Comparison of ENCODE assay signal across 13 mouse cellular contexts in the genomic region with DNA sequence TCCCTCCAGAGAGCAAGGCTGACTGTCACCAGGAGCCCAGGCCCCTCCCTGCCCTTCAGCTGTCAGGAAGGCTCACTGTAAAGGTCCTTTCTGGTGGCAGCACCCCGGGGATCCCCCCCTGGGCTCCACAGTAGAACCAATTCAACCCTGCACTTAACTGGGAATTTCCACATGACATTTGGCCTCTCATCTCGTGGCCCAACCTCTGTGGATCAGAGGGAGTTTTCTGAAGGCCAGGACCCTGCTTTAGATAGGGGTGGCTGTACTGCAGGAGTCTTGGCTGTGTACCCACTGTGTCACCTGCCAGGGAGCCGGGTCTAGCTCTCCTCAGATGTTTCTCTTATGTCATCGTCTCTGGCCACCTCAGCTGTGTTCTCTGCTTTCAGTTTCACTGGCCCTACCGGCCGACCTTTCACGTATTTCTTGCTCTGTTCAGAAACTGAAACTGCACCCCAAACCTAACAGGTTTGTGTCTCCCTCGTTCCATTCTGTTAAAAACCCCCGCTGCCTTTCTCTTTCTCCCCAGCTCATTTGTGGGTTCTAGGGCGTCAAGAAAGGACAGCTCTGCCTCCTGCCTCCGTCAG. TPM values are rescaled to one million over a fixed set of nuclear protein-coding genes. Genes with fewer than 3 reads are reported as not detected.
DNase-seq lines count a peak whose midpoint lies in the region; ATAC-seq and TF ChIP-seq lines count a peak whose summit lies in the region.
"Had no signal": no experiment of that assay in that cellular context is flagged by ENCODE, and none has a peak within 500 bp of the region (broad histone marks: within the 10 kb centered on the region; RNA-seq: fewer than 3 reads in every experiment).

No protein-coding gene starts in this region.

- ATAC-seq in midbrain, embryonic 15.5 days (replicated peaks): no peak
- ATAC-seq: midbrain, embryonic 13.5 days had no signal

- no peaks in the 10 kb centered on the region for H3K36me3 ChIP-seq in heart, embryonic 10.5 days
- H3K36me3 ChIP-seq in midbrain, embryonic 15.5 days (replicated peaks): no peaks in the 10 kb centered on the region
- H3K36me3 ChIP-seq: embryonic facial prominence, embryonic 12.5 days; hindbrain, embryonic 15.5 days; limb, embryonic 13.5 days; midbrain, embryonic 13.5 days had no signal

- DNase-seq in heart, adult 18-20 months: peak; percentile 58 to 64
- DNase-seq in heart, embryonic 10.5 days (ENCODE audit: low spot score): no peak
- DNase-seq in induced T-regulatory cell, adult 2 months (ENCODE audit: low read depth): peak; percentile 93
- DNase-seq in thymus, postnatal 0 days (ENCODE audit: low spot score): peak; percentile 24
- DNase-seq in kidney, adult 8-10 months: no peak
- no peak for DNase-seq in left cerebral cortex, adult 11 months (ENCODE audit: low spot score)
- DNase-seq: right cerebral cortex, postnatal 25 days had no signal

- peaks cover 12% of the 10 kb centered on the region for H3K4me1 ChIP-seq in heart, embryonic 10.5 days
- H3K4me1 ChIP-seq in bone marrow macrophage, adult 2 months (ENCODE audit: control insufficient read depth, insufficient read depth, low read length): no peaks in the 10 kb centered on the region
- H3K4me1 ChIP-seq in midbrain, embryonic 15.5 days: no peaks in the 10 kb centered on the region
- H3K4me1 ChIP-seq: embryonic facial prominence, embryonic 12.5 days; hindbrain, embryonic 15.5 days; midbrain, embryonic 13.5 days had no signal

- no peak for TF ChIP-seq CTCF in bone marrow macrophage, adult 2 months (IDR thresholded peaks at IDR 0.05; ENCODE audit: low read depth, low read length)

- no peaks in the 10 kb centered on the region for H3K9me3 ChIP-seq in heart, embryonic 10.5 days
- H3K9me3 ChIP-seq in midbrain, embryonic 15.5 days: no peaks in the 10 kb centered on the region
- H3K9me3 ChIP-seq: embryonic facial prominence, embryonic 12.5 days; hindbrain, embryonic 15.5 days; limb, embryonic 13.5 days; midbrain, embryonic 13.5 days had no signal

- H3K4me2 ChIP-seq in midbrain, embryonic 15.5 days: no peak overlapping the region
- H3K4me2 ChIP-seq: embryonic facial prominence, embryonic 12.5 days; hindbrain, embryonic 15.5 days; limb, embryonic 13.5 days; midbrain, embryonic 13.5 days had no signal

- no peak overlapping the region for H3K9ac ChIP-seq in midbrain, embryonic 15.5 days
- H3K9ac ChIP-seq: embryonic facial prominence, embryonic 12.5 days; hindbrain, embryonic 15.5 days; limb, embryonic 13.5 days; midbrain, embryonic 13.5 days had no signal

- H3K27me3 ChIP-seq in heart, embryonic 10.5 days (ENCODE audit: insufficient read depth, poor library complexity, severe bottlenecking): no peaks in the 10 kb centered on the region
- no peaks in the 10 kb centered on the region for H3K27me3 ChIP-seq in midbrain, embryonic 15.5 days (replicated peaks)
- H3K27me3 ChIP-seq: embryonic facial prominence, embryonic 12.5 days; hindbrain, embryonic 15.5 days had no signal

- no peak overlapping the region for H3K4me3 ChIP-seq in heart, embryonic 10.5 days
- peak overlapping the region; percentile 39 for H3K4me3 ChIP-seq in bone marrow macrophage, adult 2 months (ENCODE audit: insufficient read depth, low read length)
- H3K4me3 ChIP-seq in midbrain, embryonic 15.5 days: no peak overlapping the region
- H3K4me3 ChIP-seq: embryonic facial prominence, embryonic 12.5 days; hindbrain, embryonic 15.5 days; limb, embryonic 13.5 days; midbrain, embryonic 13.5 days had no signal

- TF ChIP-seq POLR2A in bone marrow macrophage, adult 2 months (IDR thresholded peaks at IDR 0.05; ENCODE audit: borderline replicate concordance, low read depth, low read length): no peak

- WGBS in heart, embryonic 10.5 days: 80% methylated on average over 11 of the region's 11 CpGs
- 82% methylated on average over 11 of the region's 11 CpGs for WGBS in midbrain, embryonic 15.5 days

- no peak overlapping the region for H3K27ac ChIP-seq in heart, embryonic 10.5 days
- H3K27ac ChIP-seq in bone marrow macrophage, adult 2 months (ENCODE audit: insufficient read depth, low read depth, low read length): no peak overlapping the region
- H3K27ac ChIP-seq in midbrain, embryonic 15.5 days: no peak overlapping the region
- H3K27ac ChIP-seq: embryonic facial prominence, embryonic 12.5 days; hindbrain, embryonic 15.5 days; limb, embryonic 13.5 days; midbrain, embryonic 13.5 days had no signal

RNA-seq across cellular contexts. Expression of a gene that starts 27.2 kb away (rescaled TPM):
- total RNA-seq in heart, adult 18-20 months (2021): 10 to 100 TPM; 63.4 to 78.1 TPM
- 38.6 and 53.0 TPM in 2 replicates for polyA plus RNA-seq in heart, embryonic 10.5 days (2016; fragmentation: Nextera tagmentation; extraction: Ambion mirVana)
- polyA plus RNA-seq in bone marrow macrophage, adult 2 months (2012; ENCODE audit: insufficient read depth, insufficient read length, missing spikeins): 18.4 and 20.9 TPM in 2 replicates
- polyA plus RNA-seq in thymus, postnatal 0 days (2015; fragmentation: Nextera tagmentation; extraction: Ambion mirVana): 41.5 and 46.6 TPM in 2 replicates
- polyA plus RNA-seq in midbrain, embryonic 15.5 days (2015; fragmentation: Nextera tagmentation; extraction: Ambion mirVana): 8.4 and 9.9 TPM in 2 replicates

Comparison
In these comparisons a context has a peak if more than half of its experiments do, and no peak if none do; other contexts are left out.
1. DNase-seq: peak in heart, adult 18-20 months (2 of 2), induced T-regulatory cell, adult 2 months (single experiment) and thymus, postnatal 0 days (single experiment); none in heart, embryonic 10.5 days (single experiment), kidney, adult 8-10 months (0 of 2) and left cerebral cortex, adult 11 months (single experiment).